Mouse (Mus musculus): ENCODE measurements around the gene Map4k1.

DNA sequence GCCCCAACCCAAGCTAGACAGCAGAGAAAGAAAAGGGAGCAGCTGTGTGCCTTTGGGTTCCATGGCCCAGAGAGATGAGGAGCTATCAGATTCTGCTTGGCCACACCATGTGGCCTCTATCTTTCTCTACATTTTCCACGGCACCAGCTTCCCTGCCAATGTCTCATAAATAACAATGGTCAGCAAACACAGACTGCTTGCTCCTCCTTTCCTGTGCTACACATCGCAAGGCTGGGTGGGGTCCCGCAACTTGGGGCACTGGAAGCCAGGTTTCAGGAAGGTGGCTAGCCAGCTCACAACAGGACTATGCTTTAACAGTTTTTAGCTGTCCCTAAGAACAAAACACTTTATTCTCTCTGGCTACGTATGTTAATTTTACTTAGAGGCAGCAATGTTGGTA lies 45.1 kb upstream of the Map4k1 start:
- no peak for TF ChIP-seq CTCF (IDR thresholded peaks at IDR 0.05; ENCODE audit: borderline replicate concordance, extremely low read depth, insufficient read depth, insufficient read length)
- no peak for TF ChIP-seq POLR2A (IDR thresholded peaks at IDR 0.05; ENCODE audit: borderline replicate concordance, extremely low read depth, insufficient read depth, insufficient read length, poor library complexity, severe bottlenecking)
